Mouse (Mus musculus) mesoderm, embryonic 11.5 days (tissue): ENCODE results near the gene Trim17.
A peak's percentile ranks its signal among the peaks of the same experiment; 100 is the strongest.
"Not testable (repeated sequence)": the region's sequence is repeated elsewhere in the genome, so short reads cannot be mapped to it uniquely, and the experiment has no call there.

Source experiments
- DNase-seq: peaks from one replicate; pipeline ENCODE4 v3.0.0-alpha.2; 2012; ENCODE audit warnings: low read depth, low spot score

Gene Trim17

GRCm38 (mm10) chr11:58947798-58948528, 6.5 kb upstream of the Trim17 start:
- DNase-seq = no peak

GRCm38 (mm10) chr11:58948542-58949479, 5.7 kb upstream of the Trim17 start, which contains the start of gene Hist3h2ba:
TSS of gene Hist3h2ba (plus strand) at chr11:58948920.
- DNase-seq = peak; percentile 86

- DNase-seq = peak; percentile 64
These were observed 4.7 kb upstream of the Trim17 start for GRCm38 (mm10) chr11:58949480-58950431.

- DNase-seq = no peak
These were observed 3.3 kb upstream of the Trim17 start for GRCm38 (mm10) chr11:58951210-58951609.

GRCm38 (mm10) chr11:58953351-58954169, 925 bp upstream of the Trim17 start:
- no peak for DNase-seq

GRCm38 (mm10) chr11:58954170-58954419, 390 bp upstream of the Trim17 start:
- DNase-seq = not testable (repeated sequence)

GRCm38 (mm10) chr11:58955143-58955867, 820 bp downstream of the Trim17 start:
- no peak for DNase-seq

GRCm38 (mm10) chr11:58955868-58956257, 1.4 kb downstream of the Trim17 start:
- no peak for DNase-seq

- DNase-seq = no peak
These were observed 2.9 kb downstream of the Trim17 start for GRCm38 (mm10) chr11:58957226-58957914.

- no peak for DNase-seq
These were observed 4.1 kb downstream of the Trim17 start for GRCm38 (mm10) chr11:58958536-58958935.

- no peak for DNase-seq
These were observed 4.8 kb downstream of the Trim17 start for GRCm38 (mm10) chr11:58959186-58959825.

- peak; percentile 87 for DNase-seq
These were observed 5.5 kb downstream of the Trim17 start for GRCm38 (mm10) chr11:58959921-58960465.

GRCm38 (mm10) chr11:58961364-58962177, 7.1 kb downstream of the Trim17 start:
- DNase-seq = no peak

- no peak for DNase-seq
These were observed 9.1 kb downstream of the Trim17 start for GRCm38 (mm10) chr11:58963543-58963942.

- DNase-seq = no peak
These were observed 9.7 kb downstream of the Trim17 start for GRCm38 (mm10) chr11:58964216-58964615.

- no peak for DNase-seq
These were observed 10.7 kb downstream of the Trim17 start for GRCm38 (mm10) chr11:58965001-58965760.

- DNase-seq = no peak
These were observed 12.9 kb downstream of the Trim17 start for GRCm38 (mm10) chr11:58967346-58967745.
